Mouse (Mus musculus): ENCODE data around the gene Lhfpl2. TPM values are rescaled to one million over a fixed set of nuclear protein-coding genes. Genes with fewer than 3 reads are reported as not detected.

Lhfpl2 gene
- total RNA-seq, 2 experiments from 2014 or later = 2.5 to 3.7 TPM

GRCm38 (mm10) chr13:94198616-94199015 lies 141.0 kb downstream of the Lhfpl2 start:
- DNase-seq = no peak
- intact Hi-C loops (cut with DNase I) = loop anchor here (5.0 kb wide), 1 partner anchor 51 kb away; no protein-coding TSS in a partner anchor

- no peak for DNase-seq
- intact Hi-C loops (cut with DNase I) = loop anchor here (5.0 kb wide), 1 partner anchor 53 kb away; no protein-coding TSS in a partner anchor
Observed at GRCm38 (mm10) chr13:94199829-94200228, 142.2 kb downstream of the Lhfpl2 start.

GRCm38 (mm10) chr13:94205234-94205633 lies 147.6 kb downstream of the Lhfpl2 start:
- DNase-seq = peak; percentile 37 to 57
- intact Hi-C loops (cut with DNase I) = loop anchor here (1.0 to 5.0 kb wide), 4 partner anchors 33 to 412 kb away; no protein-coding TSS in a partner anchor

GRCm38 (mm10) chr13:94207973-94208372 lies 150.4 kb downstream of the Lhfpl2 start:
- intact Hi-C loops (cut with DNase I) = loop anchor here (5.0 kb wide), 3 partner anchors 36 to 351 kb away; no protein-coding TSS in a partner anchor
- no peak for DNase-seq

- intact Hi-C loops (cut with DNase I) = loop anchor here (5.0 kb wide), 3 partner anchors 37 to 352 kb away; no protein-coding TSS in a partner anchor
- no peak for DNase-seq
Observed at GRCm38 (mm10) chr13:94208892-94209291, 151.3 kb downstream of the Lhfpl2 start.

- intact Hi-C loops (cut with DNase I) = no loop called here
- DNase-seq = no peak
Observed at GRCm38 (mm10) chr13:94211236-94212119, 153.9 kb downstream of the Lhfpl2 start.

- intact Hi-C loops (cut with DNase I) = no loop called here
- no peak for DNase-seq
Observed at GRCm38 (mm10) chr13:94212179-94212578, 154.6 kb downstream of the Lhfpl2 start.

GRCm38 (mm10) chr13:94212716-94213115 lies 155.1 kb downstream of the Lhfpl2 start:
- intact Hi-C loops (cut with DNase I) = no loop called here
- DNase-seq = no peak

- DNase-seq = no peak
- intact Hi-C loops (cut with DNase I) = no loop called here
Observed at GRCm38 (mm10) chr13:94223609-94224008, 166.0 kb downstream of the Lhfpl2 start.

GRCm38 (mm10) chr13:94224717-94225705 lies 167.4 kb downstream of the Lhfpl2 start:
- DNase-seq = no peak
- intact Hi-C loops (cut with DNase I) = no loop called here

GRCm38 (mm10) chr13:94231871-94232270 lies 174.3 kb downstream of the Lhfpl2 start:
- DNase-seq = no peak
- intact Hi-C loops (cut with DNase I) = no loop called here

- no peak for DNase-seq
- intact Hi-C loops (cut with DNase I) = no loop called here
Observed at GRCm38 (mm10) chr13:94239488-94239887, 181.9 kb downstream of the Lhfpl2 start.

- DNase-seq = no peak
- intact Hi-C loops (cut with DNase I) = no loop called here
Observed at GRCm38 (mm10) chr13:94240111-94240510, 182.5 kb downstream of the Lhfpl2 start.

GRCm38 (mm10) chr13:94240873-94241272 lies 183.3 kb downstream of the Lhfpl2 start:
- intact Hi-C loops (cut with DNase I) = no loop called here
- no peak for DNase-seq

- intact Hi-C loops (cut with DNase I) = no loop called here
- no peak for DNase-seq
Observed at GRCm38 (mm10) chr13:94241892-94242524, 184.4 kb downstream of the Lhfpl2 start.

- intact Hi-C loops (cut with DNase I) = no loop called here
- no peak for DNase-seq
Observed at GRCm38 (mm10) chr13:94242897-94243296, 185.3 kb downstream of the Lhfpl2 start.

Measured in heart, postnatal 36 days (tissue).